Mouse (Mus musculus): Measurements from ENCODE around the gene Lrtm2.

Lrtm2 gene

DNA sequence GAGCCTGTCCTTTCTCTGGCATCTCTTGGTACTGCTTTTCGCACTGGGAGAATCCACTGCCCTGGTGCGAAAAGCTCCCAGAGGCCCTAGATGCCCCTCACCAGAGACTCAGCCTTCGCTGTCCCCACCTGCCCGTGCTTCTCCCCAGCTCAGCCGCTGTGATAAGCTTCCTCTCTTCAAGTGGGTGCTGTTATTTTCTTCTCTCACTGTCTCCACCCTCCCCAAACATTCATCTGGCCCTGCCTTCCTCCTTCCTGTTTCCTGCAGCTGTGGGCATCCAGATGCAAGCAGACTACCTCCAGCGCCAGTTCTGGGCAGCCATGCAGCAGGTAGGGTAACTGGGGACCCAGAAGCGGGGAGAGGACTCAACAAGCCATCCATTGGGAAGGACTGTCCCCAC is 5.6 kb upstream of the Lrtm2 start:
- no peak for DNase-seq (ENCODE audit: low spot score)

DNA sequence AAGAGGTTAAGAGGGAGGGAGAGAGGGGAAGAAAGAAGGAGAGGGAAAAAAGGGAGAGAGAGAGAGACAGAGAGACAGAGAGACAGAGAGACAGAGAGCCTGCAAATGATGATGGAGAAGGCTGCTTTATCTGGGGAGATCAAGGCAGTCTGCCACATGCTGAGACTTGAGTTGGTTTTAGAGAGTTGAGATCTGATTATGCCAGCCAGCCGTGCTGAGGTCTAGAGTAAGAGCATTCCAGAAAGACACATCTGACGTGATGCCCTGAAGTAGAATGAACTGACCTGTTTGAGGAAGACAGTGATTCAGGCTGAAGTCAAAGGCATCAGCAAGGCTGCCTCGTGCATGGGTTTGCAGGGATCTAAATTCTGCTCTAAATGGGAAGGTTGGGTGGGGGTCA is 3.3 kb upstream of the Lrtm2 start:
- no peak for DNase-seq (ENCODE audit: low spot score)

DNA sequence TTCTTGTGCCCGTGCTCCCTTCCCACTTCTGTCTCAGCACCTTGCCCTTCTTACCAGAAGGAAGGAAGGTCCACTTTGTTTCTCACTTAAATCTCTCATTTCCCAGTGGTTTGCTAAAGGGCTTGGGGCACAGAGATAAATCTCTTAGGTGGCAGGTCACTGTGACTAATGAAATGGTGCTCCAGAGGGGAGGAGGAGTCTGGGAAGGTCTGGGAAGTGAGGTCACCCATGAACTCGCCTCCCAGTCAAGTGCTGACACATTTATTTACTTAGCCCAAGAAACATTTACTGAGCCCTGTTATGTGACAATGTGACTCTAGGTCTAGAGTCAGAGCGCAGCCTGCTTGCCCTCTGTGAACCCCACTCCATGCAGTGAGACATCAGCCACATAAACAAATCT is 2.6 kb upstream of the Lrtm2 start:
- no peak for DNase-seq (ENCODE audit: low spot score)

- no peak for DNase-seq (ENCODE audit: low spot score)
Measured at GRCm38 (mm10) chr6:119332111-119332510, 1.5 kb upstream of the Lrtm2 start.

GRCm38 (mm10) chr6:119329936-119330335 is 630 bp downstream of the Lrtm2 start:
- no peak for DNase-seq (ENCODE audit: low spot score)

- DNase-seq (ENCODE audit: low spot score): no peak
Measured at GRCm38 (mm10) chr6:119329215-119329714, 1.3 kb downstream of the Lrtm2 start.

DNA sequence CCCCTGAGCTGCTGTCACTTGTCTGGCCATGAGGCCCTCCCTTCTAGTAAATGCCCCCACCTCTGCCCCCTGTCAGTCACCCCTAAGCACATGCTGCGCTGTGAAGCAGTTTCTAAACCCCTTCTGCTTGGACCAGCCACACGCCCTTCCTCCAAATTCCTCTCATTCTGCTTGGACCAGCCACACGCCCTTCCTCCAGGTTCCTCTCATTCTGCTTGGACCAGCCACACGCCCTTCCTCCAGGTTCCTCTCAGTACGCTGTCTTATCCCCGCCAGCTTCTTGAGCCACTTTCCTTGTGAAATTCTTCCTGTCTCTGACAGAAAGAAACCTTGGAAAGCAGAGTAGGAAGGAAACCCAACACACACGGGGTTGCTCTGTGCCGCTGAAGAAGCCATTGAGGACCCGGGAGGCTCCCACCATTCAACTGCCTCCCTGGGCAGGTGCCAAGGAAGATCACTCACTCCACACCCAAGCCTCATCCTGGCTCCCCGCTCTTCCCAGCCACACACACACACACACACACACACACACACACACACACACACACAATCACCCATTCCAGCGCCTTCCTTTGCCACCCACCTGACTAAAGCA is 1.9 kb downstream of the Lrtm2 start:
- DNase-seq (ENCODE audit: low spot score): no peak

DNA sequence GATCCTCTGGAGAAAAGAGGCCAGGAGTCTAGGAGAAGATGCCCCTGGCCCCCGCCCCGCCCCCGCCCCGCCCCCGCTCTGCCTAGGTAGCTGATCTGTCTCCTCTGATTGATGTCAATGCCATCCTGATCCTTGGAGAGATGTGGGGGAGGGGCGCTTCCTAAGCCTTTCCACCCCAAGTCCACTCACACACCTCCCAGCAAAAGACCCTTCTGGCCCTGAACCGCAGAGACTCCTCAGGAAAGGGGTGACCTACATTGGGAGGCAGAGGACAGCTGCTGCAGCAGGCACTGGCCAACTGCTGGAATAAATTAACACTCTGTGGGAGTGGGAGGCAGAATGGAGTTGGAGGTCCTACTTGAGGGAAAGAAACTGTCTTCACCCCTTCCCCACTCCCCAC is 4.0 kb downstream of the Lrtm2 start:
- DNase-seq (ENCODE audit: low spot score): no peak

- no peak for DNase-seq (ENCODE audit: low spot score)
Measured at GRCm38 (mm10) chr6:119325978-119326377, 4.6 kb downstream of the Lrtm2 start.

- no peak for DNase-seq (ENCODE audit: low spot score)
Measured at GRCm38 (mm10) chr6:119324776-119325175, 5.8 kb downstream of the Lrtm2 start.

- DNase-seq (ENCODE audit: low spot score): no peak
Measured at GRCm38 (mm10) chr6:119321752-119322151, 8.8 kb downstream of the Lrtm2 start.

- no peak for DNase-seq (ENCODE audit: low spot score)
Measured at GRCm38 (mm10) chr6:119320481-119320880, 10.1 kb downstream of the Lrtm2 start.

DNA sequence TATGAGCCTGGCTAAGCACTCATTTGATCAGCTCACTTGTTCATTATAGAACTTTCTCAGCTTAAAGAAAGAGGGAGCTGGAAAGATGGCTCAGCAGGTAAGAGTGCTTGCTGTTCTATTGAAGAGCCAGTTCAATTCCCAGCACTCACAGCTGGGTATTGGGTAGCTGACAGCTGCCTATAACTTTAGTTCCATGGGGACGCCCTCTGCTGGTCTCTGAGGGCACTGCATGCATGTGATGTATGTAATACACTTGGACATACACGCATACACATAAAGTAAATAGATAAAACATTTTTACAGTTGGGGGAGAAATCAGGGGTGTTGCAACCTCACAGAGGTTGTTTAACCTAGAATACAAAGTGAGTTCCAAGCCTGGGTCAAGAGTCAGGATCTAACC is 11.2 kb downstream of the Lrtm2 start:
- DNase-seq (ENCODE audit: low spot score): no peak

- no peak for DNase-seq (ENCODE audit: low spot score)
Measured at GRCm38 (mm10) chr6:119318732-119319131, 11.8 kb downstream of the Lrtm2 start.

- DNase-seq (ENCODE audit: low spot score): no peak
Measured at GRCm38 (mm10) chr6:119314751-119315476, 15.7 kb downstream of the Lrtm2 start.

- no peak for DNase-seq (ENCODE audit: low spot score)
Measured at GRCm38 (mm10) chr6:119313588-119314375, 16.8 kb downstream of the Lrtm2 start.

DNA sequence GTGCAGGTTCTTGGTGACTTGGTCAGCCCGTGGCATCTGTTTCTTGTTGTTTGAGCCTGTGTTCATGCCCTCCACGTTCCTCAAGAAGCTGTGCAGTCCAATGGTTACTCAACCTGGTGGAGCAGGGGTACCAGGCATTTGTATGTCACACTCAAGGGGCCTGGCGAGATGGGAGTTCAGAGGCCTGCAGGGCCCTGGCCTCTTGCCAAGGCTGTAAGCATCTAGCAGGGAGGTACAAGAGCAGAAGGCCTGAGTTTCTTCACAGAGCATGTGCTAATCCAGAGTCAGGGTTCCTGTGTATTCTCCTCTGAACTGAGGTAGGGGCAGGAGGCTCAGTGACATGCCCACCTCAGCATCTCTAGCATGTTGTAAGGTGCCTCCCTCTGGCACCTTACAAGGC is 17.5 kb downstream of the Lrtm2 start:
- no peak for DNase-seq (ENCODE audit: low spot score)

- no peak for DNase-seq (ENCODE audit: low spot score)
Measured at GRCm38 (mm10) chr6:119312381-119312780, 18.2 kb downstream of the Lrtm2 start.

DNA sequence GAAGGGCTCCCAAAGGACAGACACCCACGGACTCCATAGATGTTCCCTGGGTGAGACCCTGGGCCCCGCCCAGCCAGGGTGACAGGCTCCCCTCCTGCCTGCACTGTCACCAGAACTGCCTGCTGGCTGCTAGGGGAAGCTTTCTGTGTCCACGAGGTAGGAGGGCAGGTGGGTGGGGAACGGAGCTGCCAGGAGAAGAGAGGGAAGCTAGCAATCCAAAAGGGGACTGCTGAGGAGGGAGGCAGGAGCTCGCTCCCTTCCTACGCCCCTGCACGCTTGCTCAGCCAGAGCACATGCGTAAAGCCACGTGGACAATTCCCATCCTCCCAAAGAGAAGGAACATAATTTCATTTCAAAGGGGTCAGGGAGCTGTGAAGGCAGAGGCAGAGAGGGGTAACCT is 20.4 kb downstream of the Lrtm2 start:
- DNase-seq (ENCODE audit: low spot score): no peak

DNA sequence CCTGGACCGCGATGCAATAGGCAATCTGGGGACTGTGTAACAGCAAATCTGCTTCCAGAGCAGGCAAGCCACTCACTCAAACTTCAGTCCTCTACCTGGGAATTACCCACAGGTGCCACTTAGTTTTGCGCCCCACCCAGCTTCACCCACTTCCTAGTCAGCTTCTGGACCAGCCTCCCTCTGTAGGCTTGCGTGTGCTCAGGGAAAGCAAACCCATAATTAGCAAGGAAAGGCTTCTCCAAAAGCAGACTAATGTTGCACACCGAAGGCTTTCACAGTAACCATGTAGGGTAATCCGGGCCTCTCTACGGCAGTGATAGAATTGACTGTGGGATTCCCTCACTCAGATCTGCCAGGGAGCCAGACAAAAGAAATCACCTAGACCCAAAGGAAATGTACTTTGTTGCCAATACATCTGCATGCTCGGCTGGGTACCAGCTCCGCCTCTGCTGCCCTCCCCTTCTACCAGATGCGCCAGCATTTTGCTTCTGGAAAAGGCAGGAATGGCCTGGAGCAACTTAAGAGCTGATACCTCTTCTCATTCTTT is 22.6 kb downstream of the Lrtm2 start:
- no peak for DNase-seq (ENCODE audit: low spot score)

DNA sequence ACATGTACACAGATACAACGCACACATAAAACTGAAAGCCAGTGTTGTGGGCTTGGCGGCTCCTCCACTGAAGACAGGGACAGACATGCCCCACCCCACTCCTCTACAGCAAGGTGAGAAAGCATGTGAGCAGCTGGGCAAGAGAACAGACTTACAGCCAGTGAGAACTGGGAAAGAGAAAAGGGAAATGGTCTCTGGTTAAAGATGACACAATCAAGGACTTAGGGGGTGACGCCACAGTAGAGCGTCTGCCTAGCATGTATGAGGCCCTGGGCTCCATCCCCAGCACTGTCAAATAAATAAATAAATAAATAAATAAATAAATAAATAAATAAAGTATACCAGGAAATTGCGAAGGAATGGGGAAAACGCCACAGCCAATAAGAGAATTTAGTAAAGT is 27.2 kb downstream of the Lrtm2 start:
- DNase-seq (ENCODE audit: low spot score): no peak

GRCm38 (mm10) chr6:119301310-119301709 is 29.3 kb downstream of the Lrtm2 start:
- DNase-seq (ENCODE audit: low spot score): no peak

- DNase-seq (ENCODE audit: low spot score): no peak
Measured at GRCm38 (mm10) chr6:119280761-119281160, 49.8 kb downstream of the Lrtm2 start.

Data from spleen, adult 12 weeks (tissue).